Mouse (Mus musculus): Measurements from ENCODE around the gene Mmachc.

- TF ChIP-seq CTCF (conservative IDR thresholded peaks at IDR 0.05; ENCODE audit: insufficient read depth, insufficient read length, low read depth, low read length) (no peak), POLR2A (IDR thresholded peaks at IDR 0.05; ENCODE audit: low read depth, low read length) (no peak)
These were observed 24.2 kb downstream of the Mmachc start for GRCm38 (mm10) chr4:116683957-116684356.
